Mouse (Mus musculus) retina, postnatal 7 days (tissue): ENCODE results near the gene Mospd3.
"Not testable (repeated sequence)": the region's sequence is repeated elsewhere in the genome, so short reads cannot be mapped to it uniquely, and the experiment has no call there.

Experiments
- DNase-seq: peaks from one replicate; pipeline ENCODE4 v3.0.0-alpha.2; 2012; ENCODE audit warnings: low read depth, low spot score

The Mospd3 gene

DNA sequence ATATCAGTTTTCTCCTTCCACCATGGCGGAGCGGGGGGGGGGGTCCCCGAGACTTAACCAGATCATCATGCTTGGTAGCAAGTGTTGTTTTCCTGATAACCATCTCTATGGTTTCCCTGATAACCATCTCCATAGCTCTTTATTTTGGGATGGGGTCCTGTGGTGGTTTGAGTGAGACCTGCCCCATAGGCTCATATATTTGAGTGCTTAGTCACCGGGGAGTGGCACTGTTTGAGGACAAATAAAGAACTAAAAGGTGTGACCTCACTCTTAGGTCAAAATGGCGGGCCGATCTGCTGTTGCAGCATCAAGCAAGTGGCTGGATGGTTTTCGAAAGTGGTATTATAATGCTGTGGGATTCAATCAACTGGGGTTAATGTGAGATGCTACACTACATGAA, 14.5 kb upstream of the Mospd3 start:
- DNase-seq: no peak

- DNase-seq: not testable (repeated sequence)
These were observed 14.1 kb upstream of the Mospd3 start for GRCm38 (mm10) chr5:137614921-137615320.

- no peak for DNase-seq
These were observed 12.7 kb upstream of the Mospd3 start, which contains the start of gene Pcolce for GRCm38 (mm10) chr5:137613550-137613949. Gene Pcolce (minus strand): TSS chr5:137613784.

- DNase-seq: no peak
These were observed 12.2 kb upstream of the Mospd3 start for GRCm38 (mm10) chr5:137613076-137613475.

- no peak for DNase-seq
These were observed 10.4 kb upstream of the Mospd3 start for GRCm38 (mm10) chr5:137611245-137611602.

DNA sequence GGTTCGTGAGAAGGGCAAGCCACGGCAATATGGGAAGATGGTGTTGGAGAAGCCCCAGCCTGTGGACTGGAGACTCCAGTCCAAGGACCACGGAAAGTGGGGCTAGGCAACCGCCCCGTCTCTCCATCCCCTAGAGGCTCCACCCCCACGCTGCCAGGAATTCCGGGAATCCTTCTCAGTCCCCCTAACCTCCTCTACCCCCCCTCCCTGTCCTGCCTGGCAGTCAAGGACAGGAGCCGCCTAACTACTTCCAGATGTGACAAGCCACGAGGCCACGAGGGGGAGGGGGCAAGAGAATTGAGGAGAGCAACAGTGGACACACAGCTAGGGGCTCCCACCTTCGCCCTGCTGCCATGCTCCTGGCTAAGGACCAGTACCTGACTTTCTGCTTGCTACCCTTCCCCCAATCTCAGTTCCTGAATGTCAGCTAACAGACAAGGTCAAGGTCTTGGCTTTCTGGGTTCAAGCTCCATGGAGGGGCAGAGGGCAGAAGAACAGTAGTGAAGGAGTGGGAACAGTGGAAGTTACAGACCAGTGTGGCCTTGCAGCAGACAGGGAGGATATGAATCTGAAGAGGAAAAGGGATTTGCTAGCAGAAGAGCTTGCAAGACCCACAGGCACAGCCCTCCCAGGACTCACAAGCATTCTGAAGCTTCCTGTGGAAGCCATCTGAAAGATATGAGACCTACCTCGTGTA, 9.8 kb upstream of the Mospd3 start:
- no peak for DNase-seq

- no peak for DNase-seq
These were observed 9.2 kb upstream of the Mospd3 start for GRCm38 (mm10) chr5:137610056-137610455.

DNA sequence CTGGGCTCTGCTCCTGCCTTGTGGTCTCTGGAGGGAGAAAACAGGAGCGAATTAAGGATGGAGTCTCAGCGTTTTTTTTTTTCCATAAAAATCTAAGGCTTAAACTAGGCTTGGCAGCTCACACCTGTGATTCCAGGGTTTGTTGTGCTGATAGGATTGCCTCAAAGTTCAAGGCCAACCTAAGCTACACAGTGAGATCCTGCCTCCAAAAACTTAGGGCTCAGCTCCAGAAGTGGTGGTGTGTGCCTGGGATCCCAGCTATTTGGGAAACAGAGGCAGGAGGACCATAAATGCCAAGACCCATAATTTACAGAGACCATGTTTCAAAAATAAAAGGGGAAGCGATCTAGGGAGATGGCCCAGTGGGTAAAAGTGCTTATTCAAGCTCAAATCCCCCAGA, 8.4 kb upstream of the Mospd3 start:
- no peak for DNase-seq

- DNase-seq: no peak
These were observed 7.9 kb upstream of the Mospd3 start for GRCm38 (mm10) chr5:137608654-137609190.

DNA sequence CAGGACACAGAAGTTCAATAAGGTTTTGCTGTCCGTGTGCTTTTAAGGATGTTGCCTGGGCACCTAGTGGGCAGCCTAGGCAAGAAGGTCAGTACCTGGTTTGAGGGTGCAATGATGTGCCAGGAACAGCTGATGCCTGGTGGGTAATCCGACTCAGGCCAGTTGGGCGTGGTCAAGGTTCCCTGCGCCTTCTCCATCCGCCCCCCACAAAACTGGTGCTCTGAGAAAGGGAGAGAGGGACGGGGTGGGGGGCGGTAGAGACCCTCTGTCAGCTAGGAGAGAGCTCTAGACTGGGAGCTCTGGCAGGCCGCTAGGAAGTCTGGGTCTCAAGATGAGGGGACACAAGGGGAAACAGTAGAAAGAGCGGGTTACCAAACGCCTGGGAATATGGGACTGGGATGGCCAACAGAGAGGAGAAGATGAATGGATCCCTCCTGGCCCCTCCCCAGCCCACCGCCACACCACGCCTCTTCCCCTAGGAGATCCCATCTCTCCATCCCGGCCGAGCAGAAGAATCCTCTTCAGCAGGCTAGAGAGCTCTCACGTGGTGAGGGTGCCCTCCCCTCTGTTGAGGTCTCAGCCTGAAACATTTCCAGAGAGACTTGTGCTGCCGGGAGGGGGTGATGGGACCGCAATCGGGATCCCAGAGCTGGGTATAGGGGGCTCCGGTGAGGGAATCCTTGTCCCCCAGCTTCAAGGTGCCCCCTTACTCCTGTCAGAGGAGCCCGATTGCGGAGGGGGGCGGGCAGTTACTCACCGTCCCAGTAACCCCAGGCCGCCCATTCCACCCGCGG, 7.2 kb upstream of the Mospd3 start:
- DNase-seq: no peak

- no peak for DNase-seq
These were observed 489 bp upstream of the Mospd3 start for GRCm38 (mm10) chr5:137601365-137601729.

- no peak for DNase-seq
These were observed 608 bp downstream of the Mospd3 start for GRCm38 (mm10) chr5:137600281-137600618.

- DNase-seq: no peak
These were observed 1.3 kb downstream of the Mospd3 start for GRCm38 (mm10) chr5:137599600-137599999.

GRCm38 (mm10) chr5:137598100-137598826, 2.6 kb downstream of the Mospd3 start:
- DNase-seq: no peak

GRCm38 (mm10) chr5:137597625-137598024, 3.2 kb downstream of the Mospd3 start:
- DNase-seq: no peak

DNA sequence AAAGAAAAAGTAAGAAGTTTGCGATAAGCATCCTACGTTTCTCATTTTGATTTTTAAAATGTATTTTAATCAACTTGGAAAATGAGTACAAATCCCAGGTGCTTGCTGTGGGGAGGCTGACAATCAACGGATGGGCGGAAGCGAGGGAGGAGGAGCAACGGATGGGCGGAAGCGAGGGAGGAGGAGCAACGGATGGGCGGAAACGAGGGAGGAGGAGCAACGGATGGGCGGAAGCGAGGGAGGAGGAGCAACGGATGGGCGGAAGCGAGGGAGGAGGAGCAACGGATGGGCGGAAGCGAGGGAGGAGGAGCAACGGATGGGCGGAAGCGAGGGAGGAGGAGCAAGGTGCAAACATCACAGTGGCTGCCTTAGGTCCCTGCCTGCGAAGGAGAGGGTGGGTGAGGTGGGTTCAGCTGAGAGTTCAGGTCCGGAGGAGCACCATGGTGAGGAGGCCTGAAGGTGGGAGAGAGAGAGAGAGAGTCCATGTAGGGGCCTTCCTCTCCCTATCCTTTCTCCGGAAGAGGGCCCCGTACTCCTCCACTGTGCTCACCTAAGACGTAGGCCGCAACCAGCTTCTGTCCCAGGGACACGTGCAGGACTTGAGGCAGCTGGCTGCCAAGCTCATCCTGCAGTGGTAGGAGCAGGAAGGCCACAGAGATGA, 4.1 kb downstream of the Mospd3 start:
- no peak for DNase-seq

DNA sequence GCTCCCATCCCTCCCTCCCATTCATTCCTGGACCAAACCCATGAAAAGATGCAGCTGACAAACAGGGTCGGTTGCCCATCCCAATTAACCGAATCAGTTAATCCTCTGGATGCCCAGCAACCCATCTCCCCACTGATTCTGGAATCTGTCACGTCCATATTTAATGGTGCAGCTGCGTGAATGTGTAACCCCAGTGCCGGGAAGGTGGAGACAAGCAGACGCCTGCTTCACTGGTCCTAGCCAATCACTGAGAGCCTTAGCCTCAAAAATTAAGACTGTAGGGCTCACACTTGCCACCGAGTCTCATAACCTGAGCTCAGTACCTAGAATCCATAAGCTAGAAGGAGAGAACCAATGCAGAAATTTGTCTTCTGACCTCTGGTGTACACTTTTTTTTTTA, 4.9 kb downstream of the Mospd3 start:
- no peak for DNase-seq

- no peak for DNase-seq
These were observed 10.4 kb downstream of the Mospd3 start for GRCm38 (mm10) chr5:137590507-137590906.

GRCm38 (mm10) chr5:137584976-137585375, 15.9 kb downstream of the Mospd3 start:
- peak; percentile 54 for DNase-seq

- peak; percentile 40 for DNase-seq
These were observed 17.1 kb downstream of the Mospd3 start for GRCm38 (mm10) chr5:137583670-137584169.

GRCm38 (mm10) chr5:137582702-137583101, 18.2 kb downstream of the Mospd3 start:
- DNase-seq: no peak

GRCm38 (mm10) chr5:137580246-137580645, 20.6 kb downstream of the Mospd3 start:
- DNase-seq: no peak
